Mouse (Mus musculus) liver, embryonic 14.5 days (tissue): ENCODE results near the gene Saa2.
"Not testable (repeated sequence)": the region's sequence is repeated elsewhere in the genome, so short reads cannot be mapped to it uniquely, and the experiment has no call there.

Experiments
- CTCF ChIP-seq: IDR thresholded peaks from 2 replicates; pipeline ENCODE4 v1.5.1; 2016; ENCODE audit warnings: antibody characterized with exemption, low read depth, control low read depth
- EP300 ChIP-seq: IDR thresholded peaks from 2 replicates; pipeline ENCODE4 v1.6.1; 2016; ENCODE audit warnings: antibody characterized with exemption, low read depth

- not testable (repeated sequence) for TF ChIP-seq CTCF, EP300
Measured at GRCm38 (mm10) chr7:46742880-46743279, 8.7 kb upstream of the Saa2 start, which contains the start of gene Saa1.
